Mouse (Mus musculus) right cerebral cortex, postnatal 10 days (tissue): Measurements from ENCODE around the gene Tspan2.
A peak's percentile ranks its signal among the peaks of the same experiment; 100 is the strongest.

Source experiments
- DNase-seq, 2 experiments: peaks; one replicate each; pipeline ENCODE4 v3.0.0; 2021; ENCODE audit warnings: low spot score in 2 of 2

Tspan2 gene

DNA sequence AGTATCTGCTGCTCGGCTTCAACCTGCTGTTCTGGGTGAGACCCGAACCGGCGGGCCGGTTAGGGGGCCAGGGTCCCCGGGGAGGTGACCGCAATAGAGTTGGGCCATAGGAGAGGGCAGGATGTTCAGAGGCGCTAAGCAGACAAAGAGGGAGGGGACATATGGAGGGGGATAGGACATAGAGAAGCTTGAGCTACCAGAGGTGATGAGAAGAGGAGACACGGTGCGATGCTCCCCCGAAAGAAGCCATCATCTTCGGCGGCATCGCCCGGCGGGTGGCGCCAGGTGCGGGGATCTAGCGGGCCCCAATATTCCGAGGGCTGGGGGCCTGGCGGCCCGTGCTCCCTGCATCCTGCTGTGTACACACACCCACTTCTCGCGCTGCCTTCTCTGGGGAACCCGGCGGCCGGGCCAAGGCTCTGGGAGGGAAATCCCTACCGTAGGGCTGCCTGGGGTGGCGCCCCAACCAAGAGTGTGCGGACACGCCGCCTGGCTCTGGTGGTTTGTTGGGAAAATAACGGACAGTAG, 766 bp downstream of the Tspan2 start:
- peak; percentile 41 to 52 for DNase-seq

- DNase-seq, result no peak
Observed at GRCm38 (mm10) chr3:102735638-102736037, 1.3 kb downstream of the Tspan2 start.

DNA sequence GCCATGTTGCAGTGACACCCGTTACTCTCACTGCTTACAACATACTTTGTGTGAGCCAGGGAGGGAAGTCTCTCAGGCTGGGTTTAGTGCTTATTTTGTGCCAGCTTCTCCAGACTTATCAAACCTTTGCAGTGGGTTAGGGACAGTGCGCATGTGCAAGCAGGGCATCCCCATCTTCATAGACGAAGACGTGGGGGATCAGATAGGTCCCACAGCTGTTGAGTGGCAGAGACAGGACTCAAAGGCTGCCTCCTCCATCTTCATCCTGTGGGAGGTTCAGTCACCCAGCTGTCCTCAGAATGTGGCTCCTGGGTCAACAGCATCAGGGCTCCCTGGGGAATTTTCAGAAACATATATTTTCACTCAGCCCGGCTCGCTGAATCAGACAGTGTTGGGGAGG, 2.1 kb downstream of the Tspan2 start:
- no peak for DNase-seq

GRCm38 (mm10) chr3:102737106-102737505, 2.8 kb downstream of the Tspan2 start:
- DNase-seq, result no peak

GRCm38 (mm10) chr3:102738161-102738901, 4.0 kb downstream of the Tspan2 start:
- no peak for DNase-seq

GRCm38 (mm10) chr3:102738926-102739325, 4.6 kb downstream of the Tspan2 start:
- DNase-seq, result no peak

DNA sequence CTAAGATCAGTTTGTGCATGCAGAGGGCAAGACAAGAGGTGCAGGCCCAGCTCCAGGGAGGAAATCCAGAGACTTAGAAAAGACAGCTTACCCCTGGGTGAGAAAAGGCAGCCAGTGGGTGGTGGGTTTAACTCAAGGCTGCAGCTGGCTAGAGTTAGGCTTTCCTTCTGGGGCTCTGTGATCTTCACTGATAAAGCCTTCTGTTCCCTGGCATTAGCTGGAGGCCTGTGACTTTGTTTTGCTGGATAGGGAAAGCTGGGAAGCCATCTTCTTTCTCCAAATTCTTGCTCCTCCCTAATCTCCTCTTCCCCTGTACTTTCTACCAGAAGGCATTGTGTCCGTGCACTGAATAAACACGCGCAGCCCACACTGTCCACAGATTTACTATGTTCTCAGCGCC, 8.4 kb downstream of the Tspan2 start:
- no peak for DNase-seq

- DNase-seq, result no peak
Observed at GRCm38 (mm10) chr3:102743202-102743601, 8.9 kb downstream of the Tspan2 start.

DNA sequence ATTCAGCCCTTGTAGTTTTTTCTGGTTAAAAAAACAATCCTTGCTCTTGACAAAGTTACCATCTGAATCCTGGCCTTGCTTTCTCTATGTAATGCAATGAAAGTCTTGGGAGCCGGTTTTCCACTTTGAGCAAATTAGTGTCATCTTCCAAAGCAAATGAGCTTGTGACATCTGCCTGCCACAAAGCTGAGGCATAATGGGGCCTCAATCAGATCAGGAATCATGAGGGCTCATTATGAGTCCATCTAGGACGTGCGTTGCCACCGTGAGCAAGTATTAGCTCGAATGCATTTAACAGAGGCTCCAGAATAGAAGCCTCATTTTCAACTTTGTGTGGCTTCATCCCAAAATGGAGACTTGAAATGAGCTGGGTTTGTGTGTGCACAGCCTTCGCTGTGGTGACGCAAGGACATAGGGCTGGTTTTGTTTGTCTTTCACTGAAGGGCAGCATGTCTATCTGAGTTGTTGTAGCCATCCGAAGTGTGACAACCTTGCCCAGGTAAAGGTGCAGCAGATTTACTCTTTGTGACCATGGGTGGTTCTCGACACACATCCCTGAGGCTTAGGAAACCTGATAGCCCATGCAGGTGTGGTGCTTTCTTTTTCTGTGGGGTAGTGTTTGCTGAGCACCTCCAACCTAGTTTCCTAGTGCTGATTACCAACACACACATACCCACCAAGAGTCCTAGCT, 9.6 kb downstream of the Tspan2 start:
- no peak for DNase-seq

DNA sequence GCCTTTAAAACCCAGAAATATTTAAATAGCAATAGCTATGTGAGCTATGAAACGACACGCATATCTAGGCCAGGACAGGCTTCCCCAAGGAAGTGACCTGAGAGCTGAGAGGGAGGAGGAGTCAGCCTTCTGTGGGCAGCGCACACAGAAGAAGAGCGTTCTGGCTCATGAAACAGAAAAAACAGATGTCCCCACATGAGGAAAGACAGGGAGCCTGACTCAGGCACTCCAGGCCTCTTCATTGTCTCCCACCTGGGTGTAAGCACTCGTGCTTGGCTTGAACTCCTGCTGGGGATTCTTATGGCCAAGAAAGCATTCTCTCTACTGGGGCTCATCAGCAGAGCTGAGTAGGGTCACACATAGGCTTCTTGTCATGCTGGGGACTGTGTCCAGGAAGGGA, 10.3 kb downstream of the Tspan2 start:
- no peak for DNase-seq

- no peak for DNase-seq
Observed at GRCm38 (mm10) chr3:102746174-102746573, 11.8 kb downstream of the Tspan2 start.

DNA sequence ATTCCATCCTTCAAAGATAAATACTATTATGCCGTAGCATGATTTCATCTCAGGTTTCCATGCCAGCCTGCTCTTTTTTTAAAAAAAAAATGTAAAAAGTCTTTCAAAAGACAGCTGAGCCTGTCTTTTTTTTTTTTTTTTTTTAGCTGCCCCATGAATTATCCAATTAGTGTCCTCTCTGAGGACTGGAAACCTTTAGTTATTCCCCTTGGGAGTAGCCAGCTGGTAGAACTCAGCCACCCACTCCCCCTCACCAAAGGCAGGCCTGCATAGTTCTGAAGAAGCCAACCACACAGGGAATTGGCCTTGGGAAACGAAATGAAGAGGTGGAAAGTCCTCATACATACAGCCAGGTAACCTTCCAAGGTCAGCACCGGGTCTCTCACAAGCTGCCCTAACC, 13.7 kb downstream of the Tspan2 start:
- no peak for DNase-seq

GRCm38 (mm10) chr3:102748686-102749085, 14.4 kb downstream of the Tspan2 start:
- DNase-seq, result no peak

DNA sequence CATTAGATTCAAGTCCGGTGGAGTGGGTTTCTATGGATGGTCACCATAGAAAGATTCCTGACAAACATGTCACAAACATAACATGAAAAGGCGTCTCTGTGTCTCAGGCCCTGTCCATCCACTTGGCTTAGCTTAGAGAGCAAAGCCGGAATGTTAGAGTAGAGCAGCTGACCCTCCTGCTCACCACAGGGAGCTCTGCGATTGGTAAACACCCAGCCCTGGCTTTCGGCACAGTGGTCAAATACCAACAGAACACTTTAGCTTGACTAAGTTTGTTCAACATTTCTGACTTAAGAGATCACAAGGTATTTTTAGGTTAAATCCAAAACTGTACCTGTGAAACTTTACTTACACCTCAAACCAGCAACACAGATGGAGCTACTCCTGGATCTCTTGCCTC, 16.8 kb downstream of the Tspan2 start:
- no peak for DNase-seq

GRCm38 (mm10) chr3:102751536-102751935, 17.2 kb downstream of the Tspan2 start:
- DNase-seq, result no peak

- no peak for DNase-seq
Observed at GRCm38 (mm10) chr3:102752053-102752452, 17.7 kb downstream of the Tspan2 start.

GRCm38 (mm10) chr3:102752457-102752856, 18.1 kb downstream of the Tspan2 start:
- DNase-seq, result no peak

DNA sequence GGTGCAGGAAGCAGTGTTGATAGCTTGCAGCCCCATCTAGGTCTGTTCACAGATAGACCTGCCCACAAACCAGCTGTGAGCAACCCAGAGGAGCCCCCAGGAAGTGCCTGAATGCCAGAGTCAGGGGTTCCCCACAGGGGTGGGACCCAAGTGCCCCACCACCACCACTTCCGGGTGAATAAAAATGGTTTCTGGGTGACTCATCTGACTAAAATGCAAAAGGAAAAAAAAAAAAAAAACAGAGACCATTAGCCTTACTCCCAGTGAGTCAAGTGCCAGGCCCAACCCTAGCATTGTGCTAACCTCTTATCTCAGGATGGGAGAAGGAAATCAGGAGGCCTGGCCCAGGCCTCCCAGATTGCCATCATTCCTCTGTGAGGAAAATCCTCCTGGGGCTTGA, 21.5 kb downstream of the Tspan2 start:
- DNase-seq, result no peak

GRCm38 (mm10) chr3:102757019-102757418, 22.7 kb downstream of the Tspan2 start:
- no peak for DNase-seq

- DNase-seq, result no peak
Observed at GRCm38 (mm10) chr3:102760236-102760635, 25.9 kb downstream of the Tspan2 start.

GRCm38 (mm10) chr3:102762388-102762787, 28.1 kb downstream of the Tspan2 start:
- peak in 1 of 2 experiments; percentile 35 for DNase-seq

DNA sequence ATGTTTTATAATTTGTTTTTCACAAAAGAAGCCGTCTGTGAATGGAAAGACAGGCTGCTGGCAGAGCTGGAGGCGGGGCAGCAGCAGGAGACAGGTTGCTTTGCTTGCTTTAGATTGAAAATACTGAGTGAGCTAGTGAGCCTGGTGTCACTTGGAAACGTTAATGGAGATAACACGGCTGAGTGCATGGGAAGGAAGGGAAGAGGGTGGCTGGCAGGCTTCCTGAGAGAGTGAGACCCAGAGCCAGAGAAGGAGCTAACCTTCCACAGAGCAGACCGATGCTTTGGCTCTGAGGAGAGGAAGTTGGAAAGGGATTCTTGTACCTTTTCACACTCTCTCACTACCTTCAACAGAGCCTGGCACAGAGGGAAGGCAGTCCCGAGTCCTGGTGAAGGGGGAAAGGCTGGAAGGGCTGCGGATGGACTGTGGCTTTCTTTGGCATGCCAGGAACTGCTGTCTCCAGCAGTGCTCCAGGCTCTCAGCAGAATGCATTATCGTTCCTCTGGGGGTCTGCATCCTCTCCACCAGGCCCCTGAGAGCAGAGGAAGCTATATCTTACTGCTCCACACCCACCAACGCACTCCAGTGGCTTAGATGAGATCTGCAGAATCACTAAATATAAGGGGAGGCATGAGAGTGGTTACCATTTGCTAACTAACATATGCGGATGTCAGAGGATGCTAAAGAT, 29.5 kb downstream of the Tspan2 start:
- peak; percentile 40 to 45 for DNase-seq

DNA sequence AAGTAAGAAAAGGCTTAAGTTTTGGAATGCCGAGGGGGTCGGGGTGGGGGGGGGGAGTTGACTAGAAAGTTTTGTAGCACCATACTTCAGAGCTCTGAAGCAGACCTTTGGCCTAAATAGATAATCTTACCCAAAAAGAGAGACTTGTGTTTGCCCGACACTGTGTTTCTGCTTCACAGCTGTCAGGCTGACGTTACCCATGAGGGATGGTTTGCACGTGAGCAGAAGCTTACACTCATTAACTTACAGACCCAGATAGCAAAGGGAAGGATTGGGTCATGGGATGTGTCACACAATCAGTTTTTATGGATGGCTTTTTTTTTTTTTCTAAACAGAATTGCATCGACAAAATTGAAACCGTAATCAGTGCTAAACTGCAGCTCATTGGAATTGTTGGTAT, 30.5 kb downstream of the Tspan2 start:
- no peak for DNase-seq
